Mouse (Mus musculus) neural tube, embryonic 12.5 days (tissue): ENCODE data around the gene Wnk4. TPM values are rescaled to one million over a fixed set of nuclear protein-coding genes. Genes with fewer than 3 reads are reported as not detected.

ENCODE experiments used
- ATAC-seq: fragments of 200-750 bp; cut with Nextera tagmentation; 2 replicates; pipeline ENCODE4 v1.8.0; 2017; ENCODE audit warnings: low read depth, mild to moderate bottlenecking, moderate TSS enrichment, moderate library complexity; ENCODE audit not compliant: low FRiP score
- H3K27ac ChIP-seq: fragments of 300-500 bp; sonication (generic); 2 replicates; pipeline ENCODE4 v1.5.1; 2016
- H3K27me3 ChIP-seq: fragments of 300-500 bp; sonication (generic); replicated peaks from 2 replicates; pipeline ENCODE4 v1.6.1; 2016; ENCODE audit warnings: mild to moderate bottlenecking
- H3K36me3 ChIP-seq: fragments of 300-500 bp; sonication (generic); 2 replicates; pipeline ENCODE4 v1.6.1; 2016; ENCODE audit warnings: mild to moderate bottlenecking
- H3K4me1 ChIP-seq: fragments of 300-500 bp; sonication (generic); 2 replicates; pipeline ENCODE4 v1.6.1; 2016
- H3K4me2 ChIP-seq: fragments of 300-500 bp; sonication (generic); replicated peaks from 2 replicates; pipeline ENCODE4 v1.6.1; 2016; ENCODE audit warnings: mild to moderate bottlenecking
- H3K4me3 ChIP-seq: fragments of 300-500 bp; sonication (generic); 2 replicates; pipeline ENCODE4 v1.5.1; 2016
- H3K9ac ChIP-seq: fragments of 300-500 bp; sonication (generic); 2 replicates; pipeline ENCODE4 v1.6.1; 2016; ENCODE audit warnings: mild to moderate bottlenecking
- H3K9me3 ChIP-seq: fragments of 300-500 bp; sonication (generic); 2 replicates; pipeline ENCODE4 v1.6.1; 2016; ENCODE audit warnings: mild to moderate bottlenecking
- WGBS: fragments of 180-500 bp; shearing (Covaris S2); methylation state at CpG from one replicate; pipeline ENCODE4 v1.1.7; 2016; 5-methylcytosine and 5-hydroxymethylcytosine counted together
- polyA plus RNA-seq: library from polyadenylated mRNA; unstranded; fragments of >200 nt; fragmentation: Nextera tagmentation; extraction: Ambion mirVana; gene quantifications from 2 replicates; pipeline ENCODE4 v1.2.1, GENCODE M21; 2016

Gene Wnk4
- polyA plus RNA-seq, 1 experiment from 2014 or later: 6.2 TPM

DNA sequence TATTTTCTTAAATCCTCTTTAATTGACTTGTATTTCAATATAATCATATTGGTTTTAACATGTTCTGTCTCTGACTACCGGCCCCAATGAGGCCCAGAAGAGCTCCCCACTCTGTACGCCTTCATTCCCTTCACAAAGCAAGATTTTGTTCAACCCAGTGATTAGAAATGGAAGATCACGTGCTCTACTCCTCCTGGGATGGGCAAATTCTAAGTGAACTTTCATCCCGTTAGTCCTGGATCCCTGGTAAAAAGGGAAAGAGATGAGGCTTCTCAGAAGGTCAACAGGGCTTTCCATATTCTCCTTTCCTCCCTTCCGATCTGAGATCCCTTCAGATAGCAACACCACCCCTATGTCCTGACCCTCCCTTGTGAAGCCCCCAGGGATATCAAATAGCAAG, 29.8 kb upstream of the Wnk4 start:
- ATAC-seq: no peak
- Histone ChIP-seq H3K27me3 (no peaks in the 10 kb centered on the region), H3K9me3 (no peaks in the 10 kb centered on the region), H3K36me3 (no peaks in the 10 kb centered on the region), H3K4me1 (peaks cover 14% of the 10 kb centered on the region; the same call in 1 of the 2 replicates), H3K9ac (0 out of 2 replicates have a peak overlapping the region, but pooled peaks have one; percentile 18), H3K27ac (peak overlapping the region; percentile 18; the same call in 1 of the 2 replicates), H3K4me2 (peak overlapping the region; percentile 40), H3K4me3 (no peak overlapping the region)
- WGBS: 28% methylated on average over 5 of the region's 5 CpGs

DNA sequence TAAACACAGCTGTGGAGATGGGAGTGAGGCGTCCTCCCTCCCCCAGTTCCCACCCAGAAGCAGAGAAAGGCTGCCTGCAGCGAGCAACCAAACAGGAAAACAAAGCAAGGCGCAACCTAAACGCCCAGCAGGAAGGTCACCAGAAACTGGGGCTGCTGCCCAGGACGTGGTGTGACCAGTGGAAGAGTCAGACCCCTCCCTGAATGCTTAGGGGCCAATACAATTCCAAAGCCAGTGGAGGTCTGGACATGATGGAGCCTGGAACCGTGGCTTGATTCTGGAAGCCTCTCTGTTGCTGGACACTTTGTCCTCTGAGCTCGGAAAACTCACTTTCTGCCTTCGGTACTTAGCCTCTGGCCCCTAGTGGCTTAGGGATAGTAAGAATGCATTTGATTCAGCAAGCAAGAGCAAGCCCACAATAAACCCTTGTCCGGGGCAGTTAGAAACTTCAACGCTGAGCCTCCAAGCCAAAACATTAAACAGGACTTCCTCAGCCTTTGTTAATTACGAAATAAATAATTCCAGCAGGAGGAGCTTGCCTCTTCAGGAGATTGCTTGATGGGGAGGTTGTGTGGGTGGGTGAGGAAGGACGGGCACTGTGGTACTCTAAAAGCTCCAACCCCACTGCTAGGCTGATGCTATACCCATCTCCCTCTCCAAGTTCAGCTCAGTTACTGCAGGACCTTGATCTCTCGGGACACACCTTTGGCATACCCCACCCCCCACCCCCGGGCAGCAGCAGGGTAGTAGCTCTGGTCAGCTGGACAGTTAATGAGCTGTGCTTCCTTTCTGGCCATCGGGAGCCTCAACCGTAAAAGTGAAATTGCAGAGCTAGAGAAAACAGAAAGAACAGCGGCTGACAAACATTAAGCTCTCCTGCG, 29.1 kb upstream of the Wnk4 start:
- Histone ChIP-seq H3K4me2 (peak overlapping the region; percentile 40), H3K9ac (0 out of 2 replicates have a peak overlapping the region, but pooled peaks have one; percentile 18), H3K4me3 (no peak overlapping the region), H3K4me1 (peaks cover 9% of the 10 kb centered on the region; the same call in 1 of the 2 replicates), H3K36me3 (no peaks in the 10 kb centered on the region), H3K27ac (peak overlapping the region; percentile 18; the same call in 1 of the 2 replicates), H3K9me3 (no peaks in the 10 kb centered on the region), H3K27me3 (no peaks in the 10 kb centered on the region)
- 7% methylated on average over 18 of the region's 18 CpGs for WGBS
- no peak for ATAC-seq

DNA sequence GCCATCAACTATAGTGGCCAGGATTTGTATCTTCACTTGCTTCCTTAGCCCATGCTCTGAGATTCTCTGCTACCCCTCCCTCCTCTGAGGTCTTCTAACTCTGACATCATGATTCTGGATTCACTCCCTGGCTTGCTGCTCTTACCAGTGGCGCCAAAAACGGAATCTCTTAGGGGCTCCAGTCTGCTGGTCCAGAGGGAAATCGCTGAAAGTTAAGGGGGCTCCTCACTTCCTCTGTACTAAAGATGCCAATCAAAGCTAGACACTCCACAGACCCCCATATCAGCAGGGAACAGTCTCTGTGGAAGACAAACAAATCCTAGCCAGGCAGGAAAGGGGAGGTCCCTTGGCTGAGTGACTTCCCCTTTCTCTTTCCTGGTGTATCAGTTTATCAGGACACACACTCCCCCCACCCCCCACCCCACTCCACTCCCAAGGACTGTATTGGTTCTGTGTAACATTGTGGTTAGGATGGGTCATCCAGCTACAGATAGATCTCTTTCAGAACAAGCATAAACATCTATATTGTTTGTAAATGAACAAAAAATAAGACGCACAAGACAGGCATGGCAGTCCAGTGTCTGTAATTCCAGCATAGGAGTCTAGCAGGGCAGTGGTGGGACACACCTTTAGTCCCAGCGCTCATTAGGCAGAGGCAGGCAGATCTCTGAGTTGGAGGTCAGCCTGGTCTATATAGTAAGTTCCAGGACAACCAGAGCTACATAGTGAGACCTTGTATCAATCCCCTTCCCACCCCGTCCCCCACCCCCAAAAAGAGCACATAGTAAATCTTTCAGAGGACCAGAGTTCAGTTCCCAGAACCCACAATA, 28.1 kb upstream of the Wnk4 start:
- Histone ChIP-seq H3K4me3 (no peak overlapping the region), H3K4me1 (peaks cover 6% of the 10 kb centered on the region; the same call in 1 of the 2 replicates)

DNA sequence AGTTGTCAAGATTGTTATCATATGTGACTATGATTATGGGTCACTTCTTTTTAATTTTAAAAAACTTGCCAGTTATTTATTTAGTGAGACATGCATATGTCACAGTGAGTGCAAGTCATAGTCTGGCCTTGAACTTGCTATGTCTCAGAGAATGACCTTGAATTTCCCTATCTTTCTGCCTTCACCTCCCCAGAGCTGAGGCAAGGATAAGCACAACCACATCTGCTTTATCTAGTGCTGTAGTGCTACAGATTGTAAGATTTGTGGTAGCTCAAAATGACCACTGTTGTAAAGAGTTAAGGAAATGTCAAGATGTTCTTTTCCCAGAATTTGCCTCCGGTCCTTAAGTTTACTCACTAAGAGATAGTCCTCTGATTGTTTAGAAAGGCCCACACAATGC, 27.1 kb upstream of the Wnk4 start:
- Histone ChIP-seq H3K27me3 (no peaks in the 10 kb centered on the region), H3K9ac (no peak overlapping the region), H3K9me3 (no peaks in the 10 kb centered on the region), H3K4me1 (peaks cover 6% of the 10 kb centered on the region; the same call in 1 of the 2 replicates), H3K4me3 (no peak overlapping the region), H3K36me3 (no peaks in the 10 kb centered on the region), H3K27ac (no peak overlapping the region), H3K4me2 (no peak overlapping the region)
- no peak for ATAC-seq
- 85% methylated on average over 1 of the region's 1 CpGs for WGBS

More for the DNA sequence above, 28.1 kb upstream of the Wnk4 start:
- no peak overlapping the region for H3K27ac ChIP-seq
- WGBS: 60% methylated on average over 6 of the region's 6 CpGs
- no peak for ATAC-seq
- no peak overlapping the region for H3K9ac ChIP-seq
- peak overlapping the region; percentile 40; the same call in 1 of the 2 replicates for H3K4me2 ChIP-seq
- no peaks in the 10 kb centered on the region for H3K27me3 ChIP-seq
- no peaks in the 10 kb centered on the region for H3K36me3 ChIP-seq
- no peaks in the 10 kb centered on the region for H3K9me3 ChIP-seq

GRCm38 (mm10) chr11:101234124-101234523, 26.2 kb upstream of the Wnk4 start:
- Histone ChIP-seq H3K36me3 (no peaks in the 10 kb centered on the region), H3K4me1 (peaks cover 6% of the 10 kb centered on the region; the same call in 1 of the 2 replicates), H3K9ac (no peak overlapping the region), H3K27ac (no peak overlapping the region), H3K4me3 (no peak overlapping the region), H3K9me3 (no peaks in the 10 kb centered on the region), H3K4me2 (no peak overlapping the region), H3K27me3 (no peaks in the 10 kb centered on the region)
- no peak for ATAC-seq

- Histone ChIP-seq H3K36me3 (no peaks in the 10 kb centered on the region), H3K4me1 (peaks cover 6% of the 10 kb centered on the region; the same call in 1 of the 2 replicates), H3K4me3 (no peak overlapping the region), H3K27ac (no peak overlapping the region), H3K9ac (no peak overlapping the region), H3K27me3 (no peaks in the 10 kb centered on the region), H3K4me2 (no peak overlapping the region), H3K9me3 (no peaks in the 10 kb centered on the region)
- ATAC-seq: no peak
Observed at GRCm38 (mm10) chr11:101235429-101235828, 24.9 kb upstream of the Wnk4 start.

GRCm38 (mm10) chr11:101236782-101237181, 23.6 kb upstream of the Wnk4 start:
- H3K36me3 ChIP-seq: no peaks in the 10 kb centered on the region
- H3K27me3 ChIP-seq: no peaks in the 10 kb centered on the region
- no peaks in the 10 kb centered on the region for H3K4me1 ChIP-seq
- H3K9ac ChIP-seq: no peak overlapping the region
- H3K27ac ChIP-seq: no peak overlapping the region
- WGBS: 91% methylated on average over 5 of the region's 5 CpGs
- H3K4me3 ChIP-seq: no peak overlapping the region
- no peak for ATAC-seq
- H3K9me3 ChIP-seq: no peaks in the 10 kb centered on the region
- H3K4me2 ChIP-seq: no peak overlapping the region

GRCm38 (mm10) chr11:101238071-101238647, 22.2 kb upstream of the Wnk4 start:
- no peak for ATAC-seq
- no peaks in the 10 kb centered on the region for H3K9me3 ChIP-seq
- no peak overlapping the region for H3K4me2 ChIP-seq
- no peaks in the 10 kb centered on the region for H3K36me3 ChIP-seq
- no peaks in the 10 kb centered on the region for H3K27me3 ChIP-seq
- WGBS: 68% methylated on average over 5 of the region's 5 CpGs
- H3K9ac ChIP-seq: 0 out of 2 replicates have a peak overlapping the region, but pooled peaks have one; percentile 3
- no peak overlapping the region for H3K4me3 ChIP-seq
- H3K27ac ChIP-seq: no peak overlapping the region
- no peaks in the 10 kb centered on the region for H3K4me1 ChIP-seq

DNA sequence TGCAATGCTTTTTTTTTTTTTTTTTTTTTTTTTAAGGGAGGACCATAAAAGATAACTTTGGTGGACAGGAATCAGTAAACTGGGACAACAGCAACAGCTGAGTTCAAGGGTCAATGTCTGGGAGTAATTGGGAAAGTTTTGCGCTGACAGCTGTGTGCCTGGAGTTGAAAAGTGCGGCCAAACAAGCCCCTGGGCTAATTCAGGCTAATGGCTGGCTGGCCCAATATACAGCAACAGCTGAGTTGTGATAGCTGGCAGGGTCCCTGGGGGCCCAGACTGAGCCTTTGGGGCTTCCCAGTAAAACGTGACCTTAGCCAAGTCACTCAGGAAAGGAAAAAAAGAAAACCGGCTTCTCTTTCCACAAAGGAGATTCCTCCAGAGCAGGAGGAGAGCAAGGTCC, 15.3 kb upstream of the Wnk4 start:
- H3K9ac ChIP-seq: no peak overlapping the region
- ATAC-seq: no peak
- no peak overlapping the region for H3K27ac ChIP-seq
- peaks cover 32% of the 10 kb centered on the region for H3K27me3 ChIP-seq
- H3K9me3 ChIP-seq: no peaks in the 10 kb centered on the region
- WGBS: 36% methylated on average over 4 of the region's 4 CpGs
- H3K4me2 ChIP-seq: no peak overlapping the region
- no peaks in the 10 kb centered on the region; the same call in 1 of the 2 replicates for H3K36me3 ChIP-seq
- H3K4me1 ChIP-seq: peaks cover 15% of the 10 kb centered on the region
- no peak overlapping the region for H3K4me3 ChIP-seq

GRCm38 (mm10) chr11:101245855-101246701, 14.3 kb upstream of the Wnk4 start, which contains the start of gene Ramp2:
Gene Ramp2 (plus strand): TSS chr11:101246028.
- Histone ChIP-seq H3K9me3 (no peaks in the 10 kb centered on the region), H3K4me3 (peak within 1 kb of the TSS; percentile 61), H3K36me3 (no peaks in the 10 kb centered on the region; the same call in 1 of the 2 replicates), H3K4me1 (peaks cover 15% of the 10 kb centered on the region), H3K4me2 (peak within 1 kb of the TSS; percentile 98), H3K27me3 (peaks cover 32% of the 10 kb centered on the region), H3K9ac (peak within 1 kb of the TSS; percentile 72), H3K27ac (no peak within 1 kb of the TSS)
- peak; percentile 48; the same call in 1 of the 2 replicates for ATAC-seq
- WGBS: under 1% methylated on average over 62 of the region's 63 CpGs

DNA sequence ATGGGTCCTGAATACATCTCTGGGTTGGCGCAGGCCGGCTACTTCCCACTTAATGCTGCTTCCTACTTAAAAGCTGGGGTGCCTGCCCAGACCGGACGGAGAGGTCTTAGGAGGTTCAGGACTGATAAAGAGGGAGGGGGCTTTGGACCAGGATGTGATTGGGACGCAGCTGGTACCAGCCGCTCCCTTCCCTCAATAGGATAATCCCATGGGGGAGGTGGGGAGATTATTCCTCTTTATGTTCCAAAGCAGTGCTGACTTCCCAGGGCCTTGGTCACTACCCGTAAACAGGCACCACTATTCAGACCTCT, 13.7 kb upstream of the Wnk4 start:
- H3K9ac ChIP-seq: peak overlapping the region; percentile 72; the same call in 1 of the 2 replicates
- peak overlapping the region; percentile 61 for H3K4me3 ChIP-seq
- peaks cover 32% of the 10 kb centered on the region for H3K27me3 ChIP-seq
- ATAC-seq: 0 out of 2 replicates have a peak, but pooled peaks have one; percentile 13
- 6% methylated on average over 7 of the region's 7 CpGs for WGBS
- H3K4me2 ChIP-seq: peak overlapping the region; percentile 98
- H3K4me1 ChIP-seq: peaks cover 15% of the 10 kb centered on the region
- H3K9me3 ChIP-seq: no peaks in the 10 kb centered on the region
- no peak overlapping the region for H3K27ac ChIP-seq
- H3K36me3 ChIP-seq: no peaks in the 10 kb centered on the region; the same call in 1 of the 2 replicates
